Mouse (Mus musculus) regulatory T cell (primary cell): Measurements from ENCODE around the gene Gm12166.
"Not testable (repeated sequence)": the region's sequence is repeated elsewhere in the genome, so short reads cannot be mapped to it uniquely, and the experiment has no call there.

Experiments used
- in situ Hi-C: fragments of 300-600 bp; cut with MboI, MseI; formaldehyde crosslinking; loops from one replicate; pipeline ENCODE4 v1.15.1; 2025; ENCODE audit warnings: high pct_unique_total_duplicates

Gm12166 gene

GRCm38 (mm10) chr11:46056770-46057411 is 4.8 kb upstream of the Gm12166 start:
- in situ Hi-C loops = no loop called here

GRCm38 (mm10) chr11:46055896-46056769 is 4.0 kb upstream of the Gm12166 start, which contains the start of gene Adam19:
Gene Adam19, plus strand, starts transcription at chr11:46055992.
- in situ Hi-C loops = no loop called here

- in situ Hi-C loops = no loop called here
Measured at GRCm38 (mm10) chr11:46054911-46055895, 3.1 kb upstream of the Gm12166 start.

GRCm38 (mm10) chr11:46054311-46054710 is 2.2 kb upstream of the Gm12166 start:
- in situ Hi-C loops = no loop called here

- in situ Hi-C loops = not testable (repeated sequence)
Measured at GRCm38 (mm10) chr11:46053457-46053856, 1.3 kb upstream of the Gm12166 start.

GRCm38 (mm10) chr11:46047264-46047663 is 4.9 kb downstream of the Gm12166 start:
- in situ Hi-C loops = no loop called here

GRCm38 (mm10) chr11:46044781-46045180 is 7.3 kb downstream of the Gm12166 start:
- in situ Hi-C loops = loop anchor here (5.0 kb wide), 1 partner anchor 58 kb away; no protein-coding TSS in a partner anchor

GRCm38 (mm10) chr11:46041607-46042267 is 10.4 kb downstream of the Gm12166 start:
- in situ Hi-C loops = loop anchor here (5.0 kb wide), 1 partner anchor 61 kb away; no protein-coding TSS in a partner anchor

- in situ Hi-C loops = loop anchor here (5.0 kb wide), 1 partner anchor 61 kb away; no protein-coding TSS in a partner anchor
Measured at GRCm38 (mm10) chr11:46040841-46041556, 11.1 kb downstream of the Gm12166 start.

GRCm38 (mm10) chr11:46039335-46039734 is 12.8 kb downstream of the Gm12166 start:
- in situ Hi-C loops = no loop called here

- in situ Hi-C loops = no loop called here
Measured at GRCm38 (mm10) chr11:46038901-46039300, 13.2 kb downstream of the Gm12166 start.

GRCm38 (mm10) chr11:46036374-46036773 is 15.7 kb downstream of the Gm12166 start:
- in situ Hi-C loops = no loop called here

GRCm38 (mm10) chr11:46032956-46033355 is 19.2 kb downstream of the Gm12166 start:
- in situ Hi-C loops = no loop called here

- in situ Hi-C loops = no loop called here
Measured at GRCm38 (mm10) chr11:46031470-46031869, 20.7 kb downstream of the Gm12166 start.

- in situ Hi-C loops = no loop called here
Measured at GRCm38 (mm10) chr11:46030026-46030425, 22.1 kb downstream of the Gm12166 start.

GRCm38 (mm10) chr11:46029485-46029884 is 22.6 kb downstream of the Gm12166 start:
- in situ Hi-C loops = no loop called here

GRCm38 (mm10) chr11:46027952-46028814 is 23.9 kb downstream of the Gm12166 start:
- in situ Hi-C loops = no loop called here

- in situ Hi-C loops = no loop called here
Measured at GRCm38 (mm10) chr11:46025962-46026392, 26.1 kb downstream of the Gm12166 start.

GRCm38 (mm10) chr11:46022983-46023382 is 29.1 kb downstream of the Gm12166 start:
- in situ Hi-C loops = no loop called here
